Mouse (Mus musculus): ENCODE measurements around the gene Il33.
"Not testable (repeated sequence)": the region's sequence is repeated elsewhere in the genome, so short reads cannot be mapped to it uniquely, and the experiment has no call there.

Il33 gene

DNA sequence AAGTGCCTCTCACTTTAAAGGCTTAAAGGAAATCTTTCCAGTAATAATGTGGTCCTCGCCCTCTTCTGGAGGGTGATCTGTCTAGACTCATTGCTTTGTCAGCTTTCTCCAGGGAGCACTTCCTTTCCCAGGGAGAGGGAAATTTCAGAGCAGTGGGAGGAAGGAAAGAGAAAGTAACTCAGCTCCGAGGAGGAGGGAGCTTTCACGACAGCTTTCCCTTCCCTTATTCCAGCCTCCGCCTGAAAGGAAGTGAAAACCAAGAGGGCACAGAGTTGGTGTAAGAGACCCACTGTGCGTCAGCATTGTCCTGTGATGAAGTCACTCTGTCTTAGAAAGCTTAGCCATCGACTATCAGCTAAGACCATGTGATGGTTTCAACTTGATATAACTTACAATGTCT lies 15.3 kb downstream of the Il33 start:
- DNase-seq, result no peak

DNA sequence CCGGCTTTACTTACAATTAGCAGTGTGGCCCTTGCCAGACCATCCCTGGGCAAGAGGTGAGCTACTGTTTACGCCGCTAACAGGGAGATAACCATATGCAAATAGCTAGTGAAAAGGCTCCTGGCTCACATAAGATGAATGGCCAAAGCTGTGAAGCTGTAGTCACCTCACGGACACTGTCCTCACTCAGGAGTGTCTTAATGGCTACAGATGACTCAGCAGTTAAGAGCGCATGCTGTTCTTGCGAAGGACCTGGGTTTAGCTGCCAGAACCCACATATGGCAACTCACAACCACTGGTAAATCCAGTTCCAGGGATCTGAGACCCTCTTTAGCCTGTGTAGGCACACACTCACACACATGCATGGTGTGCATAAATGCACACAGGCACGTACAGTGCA lies 16.3 kb downstream of the Il33 start:
- DNase-seq, result no peak

DNA sequence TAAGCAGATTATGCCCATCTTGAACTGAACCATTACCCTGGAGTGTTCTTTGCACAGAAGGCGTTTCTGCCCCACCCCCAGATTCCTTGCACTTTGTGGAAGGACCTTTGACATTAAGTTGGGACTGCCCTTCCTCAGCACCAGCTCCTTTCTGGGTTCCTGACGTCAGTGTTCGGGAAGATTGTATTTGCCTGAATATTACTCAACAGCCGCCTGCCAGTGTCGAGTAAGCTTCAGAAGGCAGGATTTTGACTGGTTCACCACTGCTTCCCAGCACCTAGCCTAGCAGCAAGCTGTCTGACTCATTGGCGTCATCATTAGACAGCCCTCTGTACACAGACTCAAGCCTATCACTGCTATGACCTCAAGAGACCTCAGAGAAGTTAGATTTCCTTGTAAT lies 17.4 kb downstream of the Il33 start:
- no peak for DNase-seq

- no peak for DNase-seq
Measured at GRCm38 (mm10) chr19:29944426-29944825, 19.5 kb downstream of the Il33 start.

- not testable (repeated sequence) for DNase-seq
Measured at GRCm38 (mm10) chr19:29944935-29945334, 20.0 kb downstream of the Il33 start.

GRCm38 (mm10) chr19:29945557-29946422 lies 20.9 kb downstream of the Il33 start:
- DNase-seq, result no peak

DNA sequence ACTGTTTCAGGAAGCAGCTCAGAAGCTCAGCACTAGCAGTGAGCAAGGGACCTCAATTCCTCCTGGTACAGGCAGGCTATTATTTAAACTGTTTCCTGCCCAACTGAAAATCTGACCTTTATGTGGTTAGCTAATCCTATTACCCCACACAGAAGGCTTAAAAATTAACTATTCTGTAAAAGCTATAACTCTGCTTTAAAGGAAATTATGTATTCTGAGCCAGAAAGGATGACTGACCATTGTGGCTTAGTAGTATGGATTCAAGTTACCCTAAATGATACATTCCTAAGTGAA lies 21.5 kb downstream of the Il33 start:
- no peak for DNase-seq

- no peak for DNase-seq
Measured at GRCm38 (mm10) chr19:29947056-29947455, 22.1 kb downstream of the Il33 start.

DNA sequence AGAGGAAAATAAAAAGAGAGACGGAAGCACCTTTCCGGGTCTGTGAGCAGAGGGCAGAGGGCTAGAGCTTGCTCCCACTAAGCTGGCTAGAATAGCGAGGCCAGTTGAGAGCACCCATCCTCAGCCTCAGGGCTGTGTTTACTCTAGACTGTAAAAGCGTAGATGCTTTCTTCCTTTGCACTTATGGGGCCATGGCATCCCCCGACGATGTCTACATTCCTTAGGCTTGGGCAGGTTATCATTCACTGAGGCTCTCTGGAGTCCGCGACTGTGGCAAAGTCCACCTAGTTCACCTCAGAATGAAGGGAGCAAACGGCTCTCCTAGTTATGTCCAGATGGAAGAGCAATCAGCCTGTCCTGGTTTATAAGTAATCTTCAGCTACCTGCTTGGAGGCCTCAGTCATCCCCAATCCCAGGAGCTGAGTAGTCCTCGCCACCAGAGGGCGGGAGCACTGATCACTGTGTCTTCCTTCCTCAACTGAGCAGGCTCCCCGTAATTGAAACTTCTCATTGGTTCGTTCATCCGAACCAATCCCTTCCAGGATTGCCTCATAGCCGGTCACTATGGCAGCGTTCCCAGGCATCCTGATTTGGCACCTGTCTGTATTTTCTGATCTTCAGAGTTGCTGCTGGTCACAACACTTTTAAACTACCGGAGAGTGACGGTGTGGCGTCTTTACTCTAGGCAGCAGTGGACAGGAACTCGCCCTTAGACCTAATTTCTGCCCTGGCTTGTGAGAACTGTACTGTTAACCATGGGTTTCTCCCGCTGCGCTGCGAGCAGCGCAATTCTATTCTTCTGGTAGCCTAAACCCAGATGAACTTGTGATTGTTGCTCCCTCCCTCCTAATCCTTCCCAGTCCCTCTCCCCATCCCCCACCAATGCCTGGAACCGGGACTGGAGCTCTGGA lies 23.2 kb downstream of the Il33 start:
- peak; percentile 75 for DNase-seq

- DNase-seq, result no peak
Measured at GRCm38 (mm10) chr19:29952538-29952937, 27.6 kb downstream of the Il33 start.

DNA sequence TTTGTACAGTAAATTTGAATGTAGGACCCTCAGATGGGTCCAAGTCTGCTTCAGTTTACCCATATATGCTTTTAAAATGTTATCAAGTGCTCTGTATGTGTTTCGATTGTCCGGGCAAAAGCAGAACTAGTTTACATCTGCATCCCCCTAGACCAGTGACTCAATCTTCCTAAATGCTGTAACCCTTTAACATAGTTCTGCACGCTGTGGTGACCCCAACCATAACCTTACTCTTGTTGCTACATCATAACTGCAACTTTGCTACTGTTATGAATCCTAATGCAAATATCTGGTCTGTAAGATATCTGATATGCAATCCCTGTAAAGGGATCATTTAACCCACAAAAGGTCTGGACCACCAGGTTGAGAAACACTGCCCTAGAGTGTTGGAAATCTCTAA lies 28.9 kb downstream of the Il33 start:
- DNase-seq, result no peak

DNA sequence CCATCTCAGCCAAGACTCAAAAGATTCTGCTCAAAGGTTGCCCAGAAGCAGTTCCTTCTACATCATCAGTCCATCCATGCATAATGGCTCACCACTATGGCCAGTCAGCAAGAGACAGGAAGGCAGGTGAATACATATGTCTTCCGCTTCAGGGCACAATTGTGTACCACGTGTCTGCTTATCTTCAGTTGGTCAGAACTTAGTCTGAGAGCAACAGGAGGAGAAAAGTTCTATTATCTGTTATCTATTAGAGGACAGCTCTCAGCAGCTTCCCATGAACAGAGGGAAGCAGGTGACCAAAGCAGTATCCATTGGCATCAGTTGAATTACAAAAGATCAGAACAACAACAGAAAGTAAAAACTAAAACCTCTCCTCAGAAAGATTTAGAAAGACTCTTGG lies 30.5 kb downstream of the Il33 start:
- no peak for DNase-seq

DNA sequence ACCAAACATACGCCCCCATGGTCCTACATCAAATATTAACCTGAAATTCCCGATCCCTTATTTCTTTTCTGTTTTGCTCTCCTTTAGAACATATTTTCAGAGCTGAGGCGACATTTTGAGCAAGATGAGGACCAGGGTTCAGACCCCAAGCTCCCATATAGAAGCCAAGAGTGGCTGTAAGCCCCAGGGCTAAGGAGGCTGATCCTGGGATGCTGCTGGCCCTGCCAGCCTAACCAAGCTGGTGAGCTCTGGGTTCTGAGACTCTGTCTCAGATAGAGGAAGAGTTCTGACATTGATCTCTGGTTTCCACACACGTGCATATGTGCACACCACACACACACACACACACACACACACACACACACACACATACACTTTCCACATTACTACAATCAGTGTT lies 36.0 kb downstream of the Il33 start:
- no peak for DNase-seq

DNA sequence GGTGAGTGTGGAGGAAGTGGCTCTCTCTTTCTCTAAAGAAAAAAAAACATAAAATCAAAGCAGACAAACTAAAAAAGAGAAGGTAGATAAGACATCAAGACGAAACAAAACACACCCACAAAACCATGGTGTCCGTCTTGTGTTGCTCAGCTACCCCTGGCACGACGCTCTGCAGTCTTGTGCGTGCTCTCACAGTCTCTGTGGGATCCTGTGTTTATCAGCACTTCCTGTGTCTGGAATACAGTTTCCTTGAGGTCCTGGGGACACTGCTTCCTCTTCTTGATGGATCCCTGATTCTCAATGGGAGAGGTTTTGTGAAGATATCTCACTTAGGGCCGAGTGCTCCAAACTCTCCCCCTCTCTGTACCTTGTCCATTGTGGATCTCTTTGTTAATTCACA lies 36.9 kb downstream of the Il33 start:
- no peak for DNase-seq

DNA sequence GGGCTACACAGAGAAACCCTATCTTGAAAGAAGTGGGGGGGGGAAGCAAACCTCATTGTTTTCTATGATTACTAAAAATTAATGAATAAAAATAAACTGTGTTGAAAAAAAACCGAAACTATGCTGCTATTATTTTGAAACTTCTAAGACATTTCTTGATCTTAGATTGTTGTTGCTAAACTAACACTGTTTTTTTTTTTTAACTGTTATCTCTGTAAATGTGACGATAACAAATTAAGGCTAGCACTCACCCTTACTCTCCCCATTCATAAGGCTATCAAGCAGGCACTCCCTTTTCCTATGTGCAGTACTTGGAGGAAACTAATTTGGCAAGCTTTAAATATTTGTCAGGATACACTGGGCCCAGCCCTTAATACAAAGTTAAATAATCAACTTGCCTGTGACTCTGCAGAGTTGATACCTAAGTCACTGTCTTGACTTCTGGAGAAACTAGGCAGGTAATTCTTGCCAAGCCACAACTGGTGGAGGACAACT lies 38.7 kb downstream of the Il33 start:
- no peak for DNase-seq

DNA sequence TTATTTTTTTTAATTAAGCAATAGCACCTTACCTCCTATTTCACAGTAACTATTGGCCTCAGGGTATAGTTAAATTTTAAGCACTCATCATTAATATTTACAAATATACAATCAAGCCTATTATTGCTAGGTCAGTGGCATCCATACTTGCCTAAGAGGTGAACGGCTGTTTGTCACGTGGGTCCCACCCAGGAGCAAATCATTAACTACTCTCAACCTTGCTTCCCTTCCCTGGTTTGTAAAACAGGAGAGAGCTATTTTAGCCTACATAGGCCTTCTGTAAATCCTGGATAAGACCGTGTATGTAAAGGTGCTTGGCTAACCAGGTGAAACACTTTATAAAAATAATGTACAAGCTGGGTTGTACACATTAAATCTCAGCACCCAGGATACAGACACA lies 43.0 kb downstream of the Il33 start:
- no peak for DNase-seq

DNA sequence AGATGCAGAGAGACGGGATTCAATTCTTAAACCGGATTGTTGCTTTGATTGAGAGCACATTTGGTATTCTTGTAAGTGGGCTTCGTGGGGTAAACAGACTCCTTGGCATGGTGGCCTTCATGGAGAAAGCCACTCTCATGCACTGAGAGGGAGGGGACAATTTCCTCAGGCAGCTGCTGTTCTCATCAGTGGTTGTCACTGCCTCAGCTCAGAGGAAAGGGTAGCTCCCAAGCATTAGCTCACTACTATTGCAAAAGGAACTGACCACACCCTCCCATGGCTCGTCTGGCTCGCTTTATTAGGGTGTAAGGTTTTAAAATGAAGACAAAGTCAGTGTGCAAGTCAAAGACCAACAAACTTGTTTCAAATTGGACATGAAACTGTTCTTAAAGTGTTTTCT lies 48.5 kb downstream of the Il33 start:
- DNase-seq, result no peak

- peak; percentile 12 for DNase-seq
Measured at GRCm38 (mm10) chr19:29978847-29979246, 53.9 kb downstream of the Il33 start.

DNA sequence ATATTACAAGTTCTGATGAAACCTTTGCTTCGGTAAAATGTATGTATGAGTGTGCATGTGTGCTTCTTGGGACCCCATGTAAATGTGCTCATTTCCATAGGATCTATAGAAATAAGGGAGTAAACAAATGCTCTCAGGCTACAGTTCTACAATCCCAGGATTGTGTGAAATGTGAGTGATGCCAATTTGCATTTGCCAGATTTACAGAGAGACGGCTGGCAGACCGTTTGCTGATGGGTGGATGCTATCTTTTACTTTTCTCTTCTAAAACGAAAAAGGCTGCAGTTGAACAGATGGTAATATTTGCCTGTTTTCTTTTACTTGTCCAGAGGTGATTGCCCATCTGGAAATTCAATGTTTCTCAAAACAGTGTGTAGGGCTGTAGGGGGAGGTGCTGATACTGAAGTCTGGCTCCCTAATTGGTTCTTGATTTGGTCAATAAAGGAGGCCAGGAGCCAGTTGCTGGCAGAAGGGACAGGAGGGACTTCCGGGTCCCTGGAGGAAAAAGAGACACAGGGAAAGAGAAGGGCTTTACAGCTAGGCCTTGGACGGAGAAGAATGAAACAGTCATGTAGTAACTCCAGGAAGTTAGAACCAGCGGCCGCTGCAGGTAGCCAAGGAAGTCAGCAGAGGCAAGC lies 54.7 kb downstream of the Il33 start:
- DNase-seq, result peak; percentile 27

GRCm38 (mm10) chr19:29984208-29985005 lies 59.5 kb downstream of the Il33 start:
- DNase-seq, result no peak

DNA sequence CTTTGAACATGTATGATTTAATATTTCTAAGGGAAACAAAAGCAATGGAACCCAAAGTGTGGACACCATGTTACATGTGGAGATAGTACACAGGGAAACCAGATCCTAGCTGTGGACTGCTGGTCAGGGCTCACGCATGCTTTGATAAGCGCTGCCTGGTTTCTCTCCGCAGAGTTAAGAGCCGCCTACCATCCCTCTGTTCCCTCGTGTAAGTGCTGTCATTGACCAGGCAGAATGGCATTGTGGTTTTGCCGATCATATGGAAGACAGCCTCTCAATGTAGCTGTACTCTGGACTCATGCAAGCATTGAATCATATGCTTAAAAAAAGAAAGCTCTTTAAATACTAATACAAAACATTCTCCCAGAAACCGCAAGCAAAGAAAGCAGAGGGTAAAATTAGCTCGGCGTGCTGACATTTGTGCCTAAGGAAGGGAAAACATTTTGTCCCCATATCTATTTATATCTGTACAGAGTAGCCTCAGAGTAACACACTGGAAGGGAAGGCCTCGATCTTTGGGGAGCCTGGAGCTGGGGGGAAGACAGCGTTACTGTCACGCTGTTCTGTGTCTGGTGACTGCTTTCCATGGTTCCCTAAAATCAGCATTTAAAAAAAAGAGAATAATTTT lies 61.7 kb downstream of the Il33 start:
- DNase-seq, result peak; percentile 10

Data from layer of hippocampus, adult 9-11 months (tissue).